Mouse (Mus musculus): ENCODE measurements around the gene Asb18.

The Asb18 gene

DNA sequence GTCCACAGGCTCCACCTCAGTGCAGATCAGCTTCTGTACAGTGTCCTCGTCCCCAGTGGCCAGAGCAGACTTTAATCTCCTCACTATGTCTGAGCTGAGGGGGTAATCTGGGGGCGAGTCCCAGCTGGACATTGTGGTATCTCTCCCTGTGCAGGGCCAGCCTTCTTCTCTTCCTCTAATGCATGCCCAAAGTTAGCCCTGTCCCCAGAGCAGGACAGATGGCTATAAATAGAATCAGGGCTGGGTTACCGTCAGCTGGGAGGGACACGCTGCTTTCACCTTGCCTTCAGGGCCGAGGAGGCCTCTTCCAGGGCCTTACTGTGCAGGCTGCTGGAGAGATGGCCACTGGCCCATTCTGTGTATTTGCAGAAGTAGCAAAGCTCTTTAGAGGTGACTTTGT, at the start of gene Asb18:
TSS of gene Asb18 (minus strand) at position 221 of the 400 bp plus-strand sequence.
- DNase-seq (ENCODE audit: extremely low read depth, low read depth, low spot score): no peak

DNA sequence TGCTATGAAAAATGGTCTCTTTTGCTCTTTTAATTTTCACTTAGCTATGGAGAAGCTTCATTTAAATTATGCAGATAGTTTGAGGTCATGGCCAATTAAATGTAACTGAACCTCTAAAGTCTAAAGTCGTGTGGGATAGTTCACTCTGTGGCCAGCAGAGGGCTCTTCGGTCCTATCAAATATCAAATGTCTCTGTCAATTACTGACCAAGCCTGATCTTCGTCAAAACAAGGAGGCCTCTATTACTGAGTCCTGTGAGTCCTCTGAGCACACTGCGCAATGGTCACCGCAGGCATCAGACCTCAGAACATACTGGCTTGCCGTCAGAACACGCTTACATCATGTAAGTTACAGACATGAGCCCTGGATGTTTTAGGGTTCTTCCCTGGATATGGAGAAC, 46.1 kb upstream of the Asb18 start:
- no peak for DNase-seq (ENCODE audit: extremely low read depth, low read depth, low spot score)

DNA sequence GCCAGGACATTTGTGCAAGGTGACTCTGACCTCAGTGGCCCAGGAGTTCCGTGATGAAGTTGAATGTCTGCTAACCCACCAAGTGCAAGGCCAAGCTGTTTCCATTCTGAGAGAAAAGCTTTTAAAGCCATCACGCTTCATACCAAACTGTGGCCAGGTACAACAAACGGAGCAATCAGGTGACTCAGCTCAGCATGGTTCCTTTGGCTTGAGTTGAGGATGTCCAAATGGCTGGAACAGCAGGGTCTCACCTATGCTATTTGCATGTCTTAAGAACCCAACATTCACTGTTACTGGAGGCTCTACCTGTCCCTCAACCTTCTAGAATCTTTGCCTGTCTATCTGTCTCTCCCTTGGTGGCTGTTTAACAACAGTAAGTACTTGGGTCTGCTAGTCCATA, 45.6 kb upstream of the Asb18 start:
- DNase-seq (ENCODE audit: extremely low read depth, low read depth, low spot score): no peak

DNA sequence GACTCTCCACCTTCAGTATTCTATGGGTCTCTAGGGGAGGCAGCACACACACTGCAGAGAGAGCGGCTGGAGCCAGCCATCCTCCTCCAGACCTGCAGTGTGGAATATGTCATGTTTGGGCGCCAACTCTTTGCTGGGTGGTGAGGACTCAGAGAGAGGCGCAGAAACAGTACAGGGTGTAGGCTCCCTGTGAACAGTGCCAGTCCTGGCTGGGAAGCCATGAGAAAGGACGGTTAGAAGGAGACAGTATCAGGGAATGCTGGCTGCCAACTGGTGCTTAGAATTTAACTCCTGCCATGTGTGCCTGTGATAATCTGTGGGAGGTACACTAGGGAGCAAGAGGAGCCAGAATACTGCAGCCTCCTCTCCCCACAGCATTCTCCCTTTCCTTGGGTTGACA, 40.5 kb upstream of the Asb18 start:
- no peak for DNase-seq (ENCODE audit: extremely low read depth, low read depth, low spot score)

DNA sequence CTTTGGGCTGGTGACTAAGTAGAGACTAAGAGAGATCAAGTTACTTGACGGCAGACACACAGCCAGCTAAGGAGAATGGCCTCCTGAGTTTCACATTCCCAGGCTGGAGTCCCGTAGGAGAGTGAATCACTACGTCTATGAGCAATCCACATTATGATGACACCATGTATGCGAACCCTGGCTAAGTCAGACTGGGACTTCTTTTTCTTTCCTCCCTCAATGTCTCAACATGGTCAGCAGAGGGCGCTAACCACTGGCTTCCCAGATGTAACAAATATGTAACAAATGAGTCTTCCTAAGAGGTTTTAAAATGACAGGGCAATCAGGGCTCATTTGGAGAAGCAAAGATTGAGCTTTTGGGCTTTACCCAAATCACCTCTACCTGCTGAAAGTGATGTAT, 36.9 kb upstream of the Asb18 start:
- no peak for DNase-seq (ENCODE audit: extremely low read depth, low read depth, low spot score)

DNA sequence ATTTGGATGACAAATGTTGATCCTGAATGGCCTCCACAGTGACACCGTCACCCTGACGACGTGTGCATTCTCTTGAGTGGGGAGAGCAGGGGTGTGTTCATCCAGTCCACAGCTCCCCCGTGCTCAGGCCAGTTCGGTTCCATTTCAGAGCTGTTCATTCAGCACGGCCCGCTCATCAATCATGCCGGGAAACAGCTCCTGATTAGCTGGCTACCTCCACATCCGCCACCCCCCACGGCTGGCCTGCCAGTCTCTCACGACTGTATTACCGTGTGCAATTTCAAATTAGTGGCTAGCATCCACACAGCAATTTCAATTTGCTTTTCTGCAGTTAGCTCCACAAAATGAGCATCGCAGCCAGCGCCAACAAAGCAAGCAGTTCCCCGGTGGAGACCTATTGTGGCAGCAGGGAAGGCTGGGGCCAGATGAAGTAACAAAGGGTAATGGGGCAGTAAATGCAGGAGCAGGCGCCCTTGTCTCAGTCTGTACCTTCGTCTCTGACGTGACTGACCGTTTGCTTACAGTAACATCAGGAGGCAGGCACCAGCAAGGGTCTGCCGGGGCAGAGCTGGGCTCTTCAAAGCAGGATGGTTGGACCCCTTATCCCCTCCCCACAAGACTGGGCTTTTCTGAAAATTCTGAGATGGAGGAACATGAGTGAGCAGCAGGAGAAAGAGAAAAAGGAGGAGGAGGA, 35.7 kb upstream of the Asb18 start:
- DNase-seq (ENCODE audit: extremely low read depth, low read depth, low spot score): no peak

DNA sequence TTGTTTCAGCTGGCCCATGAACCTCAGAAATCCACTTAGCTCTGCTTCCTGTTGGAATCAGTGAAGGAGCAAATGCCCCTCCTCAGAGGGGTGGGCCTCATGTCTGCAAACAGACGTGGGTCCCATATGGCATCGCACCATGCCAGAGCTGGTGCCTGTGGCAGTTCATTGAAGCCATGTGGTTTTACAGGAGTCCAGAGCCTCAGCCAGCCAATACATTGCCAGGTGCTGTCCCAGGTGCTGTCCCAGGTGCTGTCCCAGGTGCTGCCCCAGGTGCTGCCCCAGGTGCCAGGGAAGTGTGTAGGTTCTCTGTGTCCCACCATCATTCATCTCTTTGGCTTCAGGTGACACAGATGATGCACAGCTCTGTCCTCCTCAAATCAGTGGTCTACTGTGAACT, 13.8 kb upstream of the Asb18 start:
- DNase-seq (ENCODE audit: extremely low read depth, low read depth, low spot score): no peak

DNA sequence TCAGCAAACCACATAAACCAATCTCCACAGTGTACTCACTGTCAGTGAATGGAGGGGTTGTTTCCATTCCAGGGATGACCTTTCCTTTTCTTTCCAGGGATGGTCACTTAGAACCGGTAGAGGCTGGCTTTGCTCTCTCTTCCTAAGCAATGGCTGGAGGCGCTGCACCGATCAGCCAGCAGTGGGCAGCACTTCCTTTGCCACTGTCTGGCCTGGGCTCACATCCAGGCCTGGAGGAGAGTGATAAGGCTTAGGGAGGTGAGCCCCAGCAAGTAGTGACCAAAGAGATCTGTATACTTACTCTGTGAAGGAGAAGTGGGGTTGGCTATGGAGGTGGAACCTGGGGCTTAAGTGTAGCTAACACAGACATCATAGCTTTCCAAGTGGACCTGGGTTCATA, 12.5 kb upstream of the Asb18 start:
- no peak for DNase-seq (ENCODE audit: extremely low read depth, low read depth, low spot score)

DNA sequence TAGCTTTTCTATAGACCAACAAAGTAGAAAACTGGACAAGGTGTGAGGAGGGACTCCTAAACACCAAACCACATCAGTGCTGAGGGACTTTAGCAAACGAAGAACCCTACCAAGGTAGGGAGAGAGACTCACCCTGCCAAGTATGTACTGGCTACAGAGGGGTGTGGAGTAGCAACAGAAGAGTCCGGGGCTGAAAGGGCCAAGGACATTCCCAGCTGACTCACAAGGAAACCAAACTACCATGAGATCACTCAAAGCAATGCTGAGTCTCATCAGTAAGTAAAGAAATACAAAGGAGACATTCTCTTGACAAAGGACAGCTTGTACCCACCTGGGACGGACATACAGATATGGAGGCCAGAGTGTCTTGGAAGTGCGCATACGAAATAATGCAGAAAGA, 5.9 kb upstream of the Asb18 start:
- DNase-seq (ENCODE audit: extremely low read depth, low read depth, low spot score): no peak

DNA sequence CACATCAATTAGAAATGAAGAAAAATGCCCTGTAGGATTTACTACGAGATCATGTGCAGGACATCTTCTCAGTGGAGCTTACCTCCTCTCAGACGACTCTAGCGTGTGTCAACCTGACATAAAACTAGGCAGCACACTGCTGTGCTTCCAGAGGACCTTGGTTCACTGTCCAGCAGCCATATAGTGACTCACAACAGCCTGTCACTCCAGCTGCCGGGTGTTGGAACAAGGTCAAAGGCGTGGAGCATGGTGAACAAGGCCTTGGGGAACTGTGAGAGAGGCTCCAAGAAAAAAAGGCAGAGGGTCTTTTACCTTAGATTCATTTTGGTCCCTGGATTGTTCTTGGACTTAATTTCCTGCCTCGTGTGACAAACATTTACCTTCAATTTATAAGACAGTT, 3.6 kb upstream of the Asb18 start:
- DNase-seq (ENCODE audit: extremely low read depth, low read depth, low spot score): no peak

DNA sequence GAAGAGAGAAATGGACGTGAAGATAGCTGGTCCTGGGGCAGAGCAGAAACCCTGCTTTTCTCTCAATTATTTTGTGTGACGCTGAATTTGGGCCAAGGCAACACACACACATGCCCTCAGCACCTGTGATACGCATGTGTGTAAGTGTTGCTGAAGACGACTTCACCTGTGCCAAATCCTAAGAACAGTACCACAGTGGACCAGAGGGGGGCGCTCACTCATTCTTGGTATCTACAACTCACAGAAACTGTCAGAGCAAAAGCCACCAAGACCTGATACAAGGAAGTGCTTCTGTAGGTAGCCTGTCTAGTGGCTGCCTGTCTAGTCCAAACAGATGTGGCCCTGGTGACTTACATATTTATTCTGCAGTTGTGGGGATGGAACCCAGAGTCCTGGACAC, 1.2 kb downstream of the Asb18 start:
- no peak for DNase-seq (ENCODE audit: extremely low read depth, low read depth, low spot score)

DNA sequence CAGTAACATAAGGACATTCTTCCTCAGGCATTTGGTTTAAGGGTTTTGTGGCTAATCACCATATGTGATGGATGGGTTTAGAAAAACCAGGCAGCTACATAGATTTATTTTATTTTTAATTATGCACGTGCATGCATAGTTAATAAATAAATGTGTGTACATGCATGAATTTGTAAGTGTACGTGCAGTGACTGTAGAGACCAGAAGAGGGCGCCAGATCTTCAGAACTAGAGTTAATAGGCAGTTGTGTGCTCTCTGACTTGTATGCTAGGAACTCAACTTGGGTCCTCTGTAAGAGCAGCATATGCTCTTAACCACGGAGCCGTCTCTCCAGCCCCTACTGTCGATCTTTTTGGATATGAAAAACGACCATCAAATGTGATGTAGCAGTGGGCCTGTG, 1.6 kb downstream of the Asb18 start:
- no peak for DNase-seq (ENCODE audit: extremely low read depth, low read depth, low spot score)

DNA sequence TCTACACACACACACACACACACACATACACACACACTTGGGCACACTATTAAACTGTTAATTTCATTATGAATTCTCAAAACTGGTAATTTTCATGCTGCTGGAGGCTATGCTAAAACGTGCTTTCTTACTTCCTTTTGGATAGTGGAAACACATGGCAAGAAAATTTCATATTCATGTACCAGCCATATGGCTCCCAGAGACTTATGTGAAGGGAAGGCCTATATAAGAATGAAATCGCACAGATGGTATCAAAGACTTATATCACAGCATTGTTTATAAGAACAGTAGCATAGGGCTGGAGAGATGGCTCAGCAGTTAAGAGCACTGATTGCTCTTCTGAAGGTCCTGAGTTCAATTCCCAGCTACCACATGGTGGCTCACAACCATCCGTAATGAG, 2.3 kb downstream of the Asb18 start:
- no peak for DNase-seq (ENCODE audit: extremely low read depth, low read depth, low spot score)

DNA sequence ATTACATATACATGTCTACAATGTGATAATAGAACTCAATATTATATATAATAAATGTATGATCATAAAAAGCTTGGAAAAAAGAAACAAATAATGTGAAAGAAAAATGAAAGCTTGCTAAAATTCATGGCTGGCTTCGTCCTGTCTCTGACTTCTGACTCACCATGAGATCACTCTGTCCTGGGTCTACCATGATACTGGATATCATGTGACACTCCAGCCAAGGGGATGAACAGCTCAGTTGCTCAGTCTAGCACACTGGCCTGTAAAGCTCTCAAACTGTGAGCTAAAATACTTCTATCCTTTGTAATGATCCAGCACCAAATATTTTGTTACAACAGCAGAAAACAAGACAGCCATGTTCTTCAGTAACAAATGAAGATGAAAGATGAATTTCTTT, 4.4 kb downstream of the Asb18 start:
- DNase-seq (ENCODE audit: extremely low read depth, low read depth, low spot score): no peak

DNA sequence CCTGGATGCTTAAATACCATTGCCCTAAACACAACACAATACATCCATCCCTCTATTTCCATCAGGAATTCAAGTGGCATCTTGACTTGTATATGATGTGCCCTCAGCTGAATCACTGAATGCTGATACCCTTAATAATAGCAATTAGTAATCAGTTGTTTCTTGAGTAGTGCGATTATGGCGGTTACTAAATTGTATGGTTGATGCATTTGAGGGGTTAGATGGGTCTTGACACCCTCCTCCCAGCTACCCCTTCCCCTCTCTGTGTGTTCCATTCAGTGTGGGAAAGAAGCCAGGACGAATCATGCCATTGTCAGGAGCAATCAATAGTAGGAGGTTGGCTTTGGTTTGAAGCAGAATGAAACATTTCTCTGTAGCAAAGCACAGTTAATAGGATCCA, 5.3 kb downstream of the Asb18 start:
- DNase-seq (ENCODE audit: extremely low read depth, low read depth, low spot score): no peak

DNA sequence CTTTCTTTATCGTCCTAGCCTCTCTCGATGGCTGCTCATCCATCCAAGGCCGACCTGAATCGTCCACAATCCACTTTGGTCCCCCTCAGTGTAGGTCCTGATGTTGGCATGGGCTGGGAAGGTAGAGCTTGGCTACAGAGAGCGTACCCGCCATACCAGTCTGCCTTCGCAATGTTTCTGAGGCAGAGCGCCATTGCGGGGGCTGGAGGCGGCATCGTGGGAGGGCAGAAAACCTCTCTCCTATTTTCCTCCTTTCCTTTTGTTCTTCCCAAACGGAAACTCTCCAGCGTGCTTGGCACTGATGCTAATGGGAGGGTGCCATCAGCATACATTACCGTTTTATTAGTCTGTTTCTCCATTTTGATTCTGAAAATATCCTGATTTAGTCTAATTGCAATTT, 7.8 kb downstream of the Asb18 start:
- no peak for DNase-seq (ENCODE audit: extremely low read depth, low read depth, low spot score)

DNA sequence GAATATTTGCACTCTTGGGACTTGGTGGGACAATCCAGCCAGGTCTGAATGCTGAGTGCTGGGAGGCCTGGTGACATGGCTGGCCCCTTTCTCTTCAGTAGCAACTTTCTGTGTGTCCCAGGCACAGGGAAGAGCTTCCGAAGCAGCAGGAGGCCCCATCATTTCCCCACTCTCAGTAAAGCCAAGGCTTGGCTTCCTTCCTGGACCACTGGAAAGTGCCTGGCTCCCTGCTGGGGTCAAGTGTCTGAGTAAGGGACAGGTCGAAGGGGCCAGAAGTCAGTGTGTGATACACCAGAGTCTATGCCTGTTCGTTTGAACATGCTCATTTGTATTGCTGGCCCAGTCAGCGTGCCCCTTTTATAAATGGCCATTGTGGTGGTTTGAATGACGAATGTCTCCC, 13.5 kb downstream of the Asb18 start:
- DNase-seq (ENCODE audit: extremely low read depth, low read depth, low spot score): no peak

DNA sequence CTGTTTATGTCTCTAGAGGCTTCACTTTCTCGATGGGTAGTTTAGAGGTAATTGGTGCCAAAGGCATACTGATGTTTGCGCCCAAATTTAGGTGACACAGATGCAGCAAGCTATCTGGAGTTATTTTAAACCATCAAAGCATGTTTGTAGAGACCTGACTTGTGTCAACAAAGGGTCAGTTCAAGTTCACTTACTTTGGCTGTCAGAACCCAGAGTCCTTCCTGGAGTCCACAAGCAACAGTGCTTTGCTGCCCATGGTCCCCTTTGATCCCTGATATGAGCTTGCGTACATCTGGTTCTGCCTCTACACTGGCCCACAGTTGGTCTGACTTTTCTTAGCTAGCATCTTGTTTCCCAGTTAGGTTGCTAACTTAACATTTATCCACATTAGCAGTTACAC, 14.6 kb downstream of the Asb18 start:
- DNase-seq (ENCODE audit: extremely low read depth, low read depth, low spot score): no peak

DNA sequence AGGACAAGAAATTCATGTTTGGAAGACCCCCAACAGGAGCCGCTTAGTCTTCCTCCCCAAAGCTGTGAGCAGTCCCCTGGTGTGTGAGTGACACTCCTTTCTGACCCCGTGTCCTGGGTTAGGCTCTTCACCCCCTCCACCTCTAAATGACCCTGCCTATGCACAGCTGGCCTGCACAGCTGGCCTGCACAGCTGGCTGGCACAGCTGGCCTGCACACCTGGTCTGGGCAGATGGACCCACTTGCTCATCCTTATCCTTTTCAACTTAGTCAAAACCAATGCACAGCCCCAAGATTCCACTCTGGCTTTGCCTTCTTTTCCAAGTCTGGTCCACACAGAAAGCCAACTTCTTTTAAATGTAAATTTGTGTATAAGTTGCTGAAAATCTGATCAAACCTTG, 15.8 kb downstream of the Asb18 start:
- no peak for DNase-seq (ENCODE audit: extremely low read depth, low read depth, low spot score)

DNA sequence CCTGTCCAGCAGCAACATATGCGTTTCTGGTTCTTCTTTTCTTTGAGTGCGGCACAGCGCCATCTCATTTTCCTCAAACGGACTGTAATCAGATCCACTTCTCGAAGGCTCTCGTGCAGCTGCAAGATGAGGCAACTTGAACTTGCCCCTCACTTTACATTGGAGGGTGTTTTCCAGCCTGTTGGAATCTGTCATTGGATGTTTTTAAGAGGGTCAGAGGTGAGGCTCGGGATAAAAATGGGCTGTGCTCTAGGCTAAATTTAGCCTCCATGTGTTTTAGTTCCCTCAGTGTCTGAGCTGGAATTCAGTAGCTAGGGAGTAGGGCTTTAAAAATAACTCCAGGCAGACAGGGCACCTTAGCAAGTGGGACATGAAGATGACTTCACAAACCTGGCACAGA, 16.4 kb downstream of the Asb18 start:
- DNase-seq (ENCODE audit: extremely low read depth, low read depth, low spot score): no peak

DNA sequence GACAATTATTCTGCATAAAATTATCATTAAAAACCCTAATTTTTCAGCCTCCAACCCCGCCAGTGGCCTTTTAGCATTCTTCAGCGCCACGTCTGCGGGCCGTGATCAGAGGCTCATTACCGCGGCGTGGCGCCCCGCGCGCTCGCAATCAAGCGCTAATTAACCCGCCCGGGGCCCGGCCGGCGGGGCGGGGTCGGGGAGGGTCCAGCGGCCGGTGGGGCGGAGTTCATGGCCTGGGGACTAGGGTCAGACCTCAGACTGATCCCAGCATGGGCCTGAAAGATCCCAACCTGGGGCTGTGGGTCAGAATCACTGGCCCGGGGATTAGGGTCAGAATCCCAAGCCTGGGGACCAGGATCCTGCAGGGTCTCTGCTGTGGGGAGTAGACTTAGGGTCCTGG, 22.2 kb downstream of the Asb18 start:
- no peak for DNase-seq (ENCODE audit: extremely low read depth, low read depth, low spot score)

DNA sequence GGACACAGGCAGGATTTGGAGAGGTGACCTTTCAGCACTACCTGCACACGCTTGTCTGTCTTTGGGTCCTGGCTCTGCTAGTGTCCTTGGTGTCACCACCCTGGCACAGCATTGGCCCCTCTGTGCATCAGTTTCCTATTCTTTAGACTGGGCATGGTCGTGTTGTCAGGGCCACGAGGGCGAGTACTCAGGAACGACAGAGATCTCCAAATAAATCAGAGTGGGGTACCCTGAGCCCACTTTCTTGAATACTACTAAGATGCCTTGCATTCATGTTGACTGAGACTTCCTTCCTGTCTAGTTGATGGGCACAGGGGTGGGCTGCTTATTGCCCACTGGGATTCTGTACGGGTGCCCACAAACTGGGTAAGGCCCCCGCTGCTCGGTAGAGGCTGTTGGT, 37.2 kb downstream of the Asb18 start:
- no peak for DNase-seq (ENCODE audit: extremely low read depth, low read depth, low spot score)

DNA sequence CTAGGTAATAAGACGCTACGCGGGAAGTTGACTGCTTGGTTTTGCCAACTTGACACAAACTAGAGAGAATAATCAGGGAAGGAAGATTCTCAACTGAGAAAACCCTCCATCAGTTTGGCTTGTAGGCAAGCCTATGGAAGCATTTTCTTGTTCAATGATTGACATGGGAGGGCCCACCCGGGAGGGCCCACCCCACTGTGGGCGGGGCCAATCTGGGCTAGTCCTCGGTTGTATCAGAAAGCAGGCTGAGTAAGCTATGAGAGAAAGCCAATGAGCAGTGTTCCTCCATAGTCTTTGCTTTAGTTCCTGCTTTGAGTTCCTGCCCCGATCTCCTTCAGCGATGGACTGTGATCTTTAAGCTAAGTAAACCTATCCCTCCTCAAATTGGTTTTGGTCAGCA, 38.1 kb downstream of the Asb18 start:
- no peak for DNase-seq (ENCODE audit: extremely low read depth, low read depth, low spot score)

DNA sequence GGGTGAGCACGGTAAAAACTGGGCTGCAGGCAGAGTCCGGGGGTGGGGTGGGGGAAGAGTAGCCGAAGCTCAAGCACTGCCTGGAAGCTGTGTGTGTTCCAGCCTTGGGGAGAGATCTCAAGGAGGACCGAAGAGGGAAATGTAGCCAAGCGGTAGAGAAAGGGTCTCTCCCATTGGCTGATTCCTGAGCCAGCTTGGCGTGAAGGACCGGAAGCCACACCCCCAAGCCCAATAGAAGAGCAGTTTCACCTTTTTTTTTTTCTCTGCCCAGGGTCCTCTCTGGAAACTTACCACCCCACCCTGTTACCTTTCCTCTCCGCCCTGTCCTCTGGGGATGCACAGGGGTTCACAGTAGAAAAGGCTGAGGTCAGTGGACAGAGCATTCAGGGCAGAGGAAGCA, 39.9 kb downstream of the Asb18 start:
- DNase-seq (ENCODE audit: extremely low read depth, low read depth, low spot score): no peak

Data from fat pad, adult 2 months (tissue).